Mouse (Mus musculus) ovary, postnatal 14 days (tissue): ENCODE data around the gene Pcsk6.

Experiments
- DNase-seq: peaks from one replicate; pipeline ENCODE4 v3.0.0; 2022; ENCODE audit warnings: low spot score

Gene Pcsk6

DNA sequence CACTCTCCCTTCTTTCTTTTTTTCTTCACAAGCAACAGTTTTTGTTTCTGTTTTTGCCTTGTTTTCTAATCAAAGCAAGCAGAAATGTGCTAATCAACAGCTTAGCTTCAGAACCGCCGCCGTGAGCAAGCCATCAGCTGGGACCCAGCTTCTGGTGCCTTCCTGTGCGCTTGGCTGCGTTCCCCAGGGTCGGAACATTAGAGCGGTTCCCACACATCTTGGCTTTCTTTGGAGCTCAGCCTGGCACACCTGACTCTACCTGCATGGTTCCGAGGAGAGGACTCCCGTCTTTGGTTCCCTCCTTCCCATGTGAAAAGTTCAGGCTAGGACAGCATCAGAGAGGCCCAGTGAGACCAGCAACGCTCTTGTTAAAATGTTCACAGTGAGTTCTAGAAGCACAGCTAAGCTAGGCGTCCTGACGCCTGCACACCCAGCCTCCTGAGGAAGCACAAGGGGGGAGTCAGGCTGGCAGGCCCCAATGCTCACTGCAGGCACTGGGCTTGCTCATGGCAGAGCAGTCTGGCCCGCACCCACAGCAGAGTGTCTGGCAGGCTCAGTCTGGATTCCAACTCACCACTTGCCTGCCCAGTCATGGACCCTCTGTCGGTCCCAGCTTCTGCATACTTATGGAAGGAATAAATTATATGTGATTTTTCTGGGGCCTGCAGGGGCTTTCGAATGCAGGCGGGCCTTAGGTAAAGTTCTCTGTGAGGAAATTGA lies 139.7 kb downstream of the Pcsk6 start:
- no peak for DNase-seq

DNA sequence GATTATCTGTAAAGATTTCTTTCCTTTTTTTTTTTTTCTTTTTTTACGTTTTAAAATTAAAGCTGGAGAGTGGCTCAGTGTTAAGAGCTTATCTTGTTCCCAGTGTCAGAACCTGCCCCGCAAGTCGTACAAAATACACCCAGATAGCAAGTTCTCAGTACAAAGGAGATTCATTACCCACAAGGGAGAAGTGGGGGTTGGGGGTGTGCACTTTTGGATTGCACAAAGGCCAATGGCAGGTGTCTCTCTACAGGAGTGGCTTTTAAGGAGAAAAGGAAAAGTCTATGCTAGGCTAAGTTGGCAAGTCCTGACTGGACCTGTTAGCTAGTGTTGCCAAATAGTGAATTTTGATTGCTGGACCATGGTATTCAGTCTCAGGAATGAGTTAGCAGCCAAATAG lies 140.3 kb downstream of the Pcsk6 start:
- DNase-seq: no peak

GRCm38 (mm10) chr7:66003447-66003846 lies 141.9 kb downstream of the Pcsk6 start:
- no peak for DNase-seq

GRCm38 (mm10) chr7:66003865-66004638 lies 142.5 kb downstream of the Pcsk6 start:
- DNase-seq: no peak

GRCm38 (mm10) chr7:66005066-66005465 lies 143.5 kb downstream of the Pcsk6 start:
- no peak for DNase-seq

- no peak for DNase-seq
Observed at GRCm38 (mm10) chr7:66008161-66008891, 146.8 kb downstream of the Pcsk6 start.

DNA sequence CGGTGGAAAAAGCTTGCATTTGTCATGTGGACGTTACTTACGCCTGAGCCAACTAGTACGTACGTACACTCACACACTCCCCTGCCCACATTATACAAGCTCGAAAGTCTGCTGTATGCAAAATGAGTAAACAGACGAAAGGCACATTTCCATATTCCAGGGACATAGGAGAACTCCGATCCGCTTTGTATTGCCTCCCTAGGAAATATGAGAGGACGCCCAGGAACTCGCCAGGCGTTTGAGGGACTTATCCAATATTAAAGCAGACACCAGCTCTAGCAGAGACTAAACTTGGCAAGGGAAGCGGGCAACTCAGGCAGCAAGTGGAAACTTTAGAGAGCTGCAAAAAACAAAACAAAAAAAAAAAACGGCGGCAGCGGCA lies 147.3 kb downstream of the Pcsk6 start:
- DNase-seq: no peak

- no peak for DNase-seq
Observed at GRCm38 (mm10) chr7:66010518-66010917, 149.0 kb downstream of the Pcsk6 start.

DNA sequence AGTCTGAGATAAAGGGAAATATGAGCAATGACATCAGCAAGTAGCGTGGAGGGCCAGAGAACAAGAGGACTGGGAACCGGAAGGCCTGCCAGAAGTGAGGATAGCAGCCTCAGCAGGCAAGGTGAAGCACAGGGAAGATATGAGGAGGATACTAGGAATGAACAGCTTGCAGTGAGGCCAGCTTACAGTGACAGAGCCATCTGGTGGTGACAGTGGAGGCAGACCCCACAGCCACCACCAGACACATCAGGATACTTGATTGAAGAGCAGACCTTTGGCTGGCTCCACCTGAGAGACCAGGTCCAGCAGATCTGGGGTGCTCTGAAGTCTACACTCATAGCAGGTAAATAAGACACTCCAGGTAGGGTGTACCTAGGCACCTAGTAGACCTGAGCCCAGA lies 166.2 kb downstream of the Pcsk6 start:
- no peak for DNase-seq

DNA sequence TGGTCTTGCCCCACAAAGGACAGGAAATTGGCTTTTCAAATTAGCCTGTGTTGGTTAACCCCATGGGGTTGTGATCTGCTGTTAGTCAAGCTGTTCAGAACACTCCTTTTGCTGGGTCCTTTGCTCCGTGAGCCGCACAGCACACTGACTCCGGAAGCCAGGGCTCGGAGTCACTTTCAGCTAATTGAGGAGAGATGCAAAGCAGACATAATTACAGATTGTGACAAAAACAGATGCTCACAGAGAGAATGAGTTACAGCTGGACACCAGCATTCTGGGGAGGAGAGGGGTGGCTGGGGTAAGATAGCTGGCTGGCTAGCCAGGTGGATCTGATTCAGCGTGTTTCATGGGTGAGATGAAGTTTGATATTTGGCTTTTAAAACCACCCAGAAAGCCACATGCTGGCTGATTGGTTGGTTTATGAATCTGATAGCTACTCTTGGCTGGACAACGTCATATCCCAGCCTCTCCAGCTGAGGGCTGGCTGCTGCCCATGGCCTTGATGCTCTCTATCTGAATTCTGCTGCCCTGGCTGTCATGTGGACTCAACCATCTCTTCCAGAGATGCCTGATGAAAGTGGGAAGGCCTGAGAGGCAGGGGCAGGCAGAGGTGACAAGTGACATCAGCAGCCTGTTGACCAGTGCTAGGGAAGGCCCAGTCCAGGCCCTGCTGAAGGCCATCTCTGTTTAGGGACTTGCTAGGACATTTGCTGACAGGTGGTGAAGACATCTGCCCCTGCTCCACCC lies 167.4 kb downstream of the Pcsk6 start:
- DNase-seq: no peak

DNA sequence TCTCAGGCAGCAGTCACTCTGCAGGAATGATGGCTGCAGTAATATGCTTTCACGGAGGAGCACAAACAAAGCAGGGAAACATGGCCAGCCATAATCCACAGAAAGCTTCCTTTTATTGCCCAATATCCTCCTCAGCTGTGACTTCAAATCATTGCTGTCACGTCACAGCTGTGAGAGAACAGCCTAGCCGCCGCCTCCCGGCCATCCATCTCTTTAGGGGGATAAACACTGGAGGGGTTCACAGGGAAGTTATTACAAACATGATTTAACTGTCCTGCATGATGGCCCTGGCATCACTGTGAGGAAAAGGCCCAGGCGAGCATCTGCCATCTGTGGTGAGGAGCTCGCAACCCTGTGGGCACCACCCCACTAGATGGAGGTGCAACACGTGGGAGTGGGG lies 175.3 kb downstream of the Pcsk6 start:
- no peak for DNase-seq

- no peak for DNase-seq
Observed at GRCm38 (mm10) chr7:66038261-66038660, 176.7 kb downstream of the Pcsk6 start.

GRCm38 (mm10) chr7:66038730-66039129 lies 177.2 kb downstream of the Pcsk6 start:
- no peak for DNase-seq

DNA sequence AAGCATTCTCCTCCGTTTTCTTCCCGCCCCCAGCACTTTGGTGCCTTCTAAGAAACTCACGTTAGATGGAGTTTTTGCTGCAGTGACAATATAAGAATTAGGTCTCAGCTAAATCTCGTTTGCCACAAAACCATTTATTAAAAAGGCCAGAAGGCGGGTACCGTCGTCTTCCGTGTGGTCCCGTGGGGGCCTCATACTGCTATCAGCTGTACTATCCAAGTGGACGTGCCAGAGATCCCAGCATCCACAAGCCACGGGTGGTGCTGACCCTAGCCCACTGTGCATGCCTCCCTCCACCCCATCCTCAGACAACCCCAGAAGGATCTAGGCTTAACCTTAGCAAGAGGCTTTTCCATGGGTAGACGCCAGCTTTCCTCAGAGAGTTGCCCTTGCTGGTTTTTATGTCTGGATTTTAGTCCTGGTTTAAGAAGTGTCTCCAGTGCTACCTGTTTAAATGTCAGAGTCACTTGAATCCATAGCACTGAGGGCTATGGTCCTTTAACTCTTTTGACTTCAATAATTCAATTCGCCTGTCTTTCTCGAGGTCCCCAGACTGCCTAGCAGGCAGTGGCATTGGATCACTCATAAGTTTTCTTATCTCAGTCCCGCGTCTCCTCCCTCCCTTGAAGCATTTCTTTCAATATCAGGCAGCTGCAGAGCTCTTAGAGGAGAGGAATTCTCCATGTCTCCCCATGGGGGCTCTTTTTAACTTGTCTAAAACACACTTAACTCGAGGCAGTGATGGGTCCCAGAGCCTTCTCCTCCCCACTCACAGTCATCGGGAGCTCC lies 178.7 kb downstream of the Pcsk6 start:
- DNase-seq: no peak

- DNase-seq: no peak
Observed at GRCm38 (mm10) chr7:66043552-66044459, 182.3 kb downstream of the Pcsk6 start, which contains the start of gene Gm45213. Gene Gm45213 (plus strand): TSS chr7:66043602.

GRCm38 (mm10) chr7:66044617-66045016 lies 183.1 kb downstream of the Pcsk6 start:
- no peak for DNase-seq

GRCm38 (mm10) chr7:66046921-66047918 lies 185.7 kb downstream of the Pcsk6 start:
- no peak for DNase-seq

- DNase-seq: no peak
Observed at GRCm38 (mm10) chr7:66047975-66048374, 186.4 kb downstream of the Pcsk6 start.
